Mouse (Mus musculus) inflammation-experienced regulatory T-cells, adult 6 months (primary cell): ENCODE measurements around the gene Zhx3. TPM values are rescaled to one million over a fixed set of nuclear protein-coding genes. Genes with fewer than 3 reads are reported as not detected.

Experiments used
- ATAC-seq: one replicate; pipeline ENCODE4 v1.8.0; 2017
- polyA plus RNA-seq, 3 experiments: library from polyadenylated mRNA; unstranded; fragments of 100-300 nt; shearing (Covaris generic); gene quantifications; one replicate each; pipeline ENCODE4 v1.2.1; 2017

The Zhx3 gene
- 10 to 100 TPM in 1 of 3 experiments, 1 to 10 TPM in 2; 4.8 to 10.6 (median 8.1) TPM for polyA plus RNA-seq

DNA sequence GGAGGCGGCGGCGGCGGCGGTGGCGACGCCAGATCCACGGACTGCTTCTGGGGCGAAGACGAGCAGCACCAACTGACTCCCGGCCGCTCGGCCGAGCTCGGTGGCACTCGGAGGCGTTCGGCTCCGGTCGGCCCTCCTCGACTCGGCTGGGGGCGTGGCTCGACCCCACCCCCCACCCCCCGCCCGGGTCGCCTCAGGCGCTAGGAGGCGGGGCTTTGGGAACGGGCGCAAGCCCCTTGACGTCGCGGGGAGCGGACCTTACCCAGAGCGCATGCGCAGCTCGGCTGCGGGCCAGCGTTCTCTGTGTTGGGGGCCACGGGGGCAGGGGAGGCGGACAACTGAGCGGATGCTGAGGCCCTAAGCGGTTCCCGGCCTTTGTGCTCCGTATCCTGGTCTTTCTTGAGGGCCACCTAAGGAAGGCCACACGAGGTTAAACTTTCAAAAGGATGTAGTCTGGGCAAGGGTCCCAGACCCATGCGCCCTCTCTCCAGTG is at the start of gene Zhx3:
Gene Zhx3, minus strand, starts transcription at position 109 of the 493 bp plus-strand sequence.
- ATAC-seq = peak; percentile 84

DNA sequence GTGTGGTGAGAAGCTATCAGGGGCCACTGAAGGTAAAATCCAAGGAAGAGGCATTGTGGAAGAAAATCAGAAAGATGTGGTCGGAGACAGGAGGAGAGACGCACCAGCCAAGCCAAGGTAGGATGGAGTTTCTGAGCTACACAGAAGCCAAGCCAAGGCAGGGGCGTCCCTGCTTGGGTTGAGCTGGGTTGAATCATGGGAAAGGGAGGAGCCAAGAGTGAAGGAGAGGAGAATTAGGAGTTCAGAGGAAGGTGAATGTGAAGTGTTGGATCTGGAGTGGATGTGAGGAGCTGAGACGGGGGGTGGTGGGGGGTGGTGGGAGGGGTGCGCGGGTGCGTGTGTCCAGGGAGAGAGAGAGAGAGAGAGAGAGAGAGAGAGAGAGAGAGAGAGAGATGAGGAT is 48.5 kb upstream of the Zhx3 start:
- ATAC-seq = no peak

DNA sequence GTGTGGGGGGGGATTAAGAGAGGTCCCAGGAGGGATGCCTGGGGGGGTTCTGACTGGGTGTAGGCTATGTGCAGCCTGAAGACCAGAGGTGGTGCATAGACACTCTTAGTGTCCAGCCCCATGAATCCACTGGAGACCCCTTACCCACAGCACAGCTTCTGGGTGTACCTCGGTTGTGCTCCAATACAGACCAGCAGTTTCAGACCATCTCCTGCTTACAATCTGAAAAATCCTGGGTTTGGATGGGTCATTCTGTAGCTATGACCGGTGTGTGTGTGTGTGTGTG is 46.1 kb upstream of the Zhx3 start:
- no peak for ATAC-seq

DNA sequence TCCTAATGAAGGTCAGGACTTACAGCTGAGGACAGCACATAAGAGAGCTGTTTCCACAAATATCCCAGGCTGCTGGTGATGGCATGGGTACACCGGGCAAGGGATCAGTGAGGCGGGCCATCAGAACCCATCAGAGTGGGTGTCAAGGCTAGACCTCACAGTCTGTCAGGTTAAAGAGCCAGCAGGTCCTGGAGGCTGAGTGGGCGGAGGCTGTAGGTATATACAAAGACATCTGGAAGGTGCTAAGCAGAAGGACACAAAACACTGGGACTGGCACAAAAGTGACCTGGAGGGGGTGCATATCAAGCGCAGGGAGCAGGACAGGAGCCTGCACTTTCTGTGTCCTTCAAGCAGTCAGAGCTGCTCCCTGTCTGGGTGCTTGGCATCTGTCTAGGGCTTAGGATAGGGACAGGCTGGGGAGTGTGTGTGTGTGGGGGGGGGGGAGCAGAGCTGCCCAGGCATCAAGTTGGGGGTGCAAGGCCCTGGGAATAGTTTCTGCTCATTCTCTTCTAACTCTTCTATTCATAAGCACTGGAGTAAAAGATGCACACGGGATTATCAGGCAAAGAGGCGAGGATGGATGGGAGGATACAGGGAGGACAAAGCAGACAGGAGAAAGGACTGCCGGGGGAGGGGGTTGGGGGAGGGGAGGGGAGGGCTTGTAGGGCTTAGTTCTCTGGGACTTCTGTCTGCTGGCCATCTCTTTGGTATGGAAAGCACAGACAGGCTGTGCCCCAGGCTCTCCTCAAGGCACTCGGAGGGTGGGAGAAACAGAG is 45.5 kb upstream of the Zhx3 start:
- no peak for ATAC-seq

DNA sequence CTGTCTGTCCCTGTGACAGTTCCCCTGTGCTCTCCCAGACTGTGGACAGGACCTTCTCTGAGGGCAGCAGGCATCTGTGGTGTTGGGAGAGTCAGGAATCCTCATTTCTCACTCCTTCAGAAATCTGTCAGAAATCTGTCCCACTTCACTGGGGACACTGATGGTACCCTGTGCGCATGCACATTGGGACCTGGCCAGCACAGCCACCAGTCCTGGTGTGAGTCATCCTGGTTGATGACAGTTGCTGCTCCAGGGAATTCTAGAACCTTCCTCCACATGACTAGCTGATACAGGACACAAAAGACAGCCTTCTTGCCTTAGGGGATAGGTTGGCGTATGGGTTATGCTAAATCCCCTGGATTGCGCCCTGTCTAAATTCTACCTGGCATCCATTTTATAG is 44.5 kb upstream of the Zhx3 start:
- ATAC-seq = no peak

DNA sequence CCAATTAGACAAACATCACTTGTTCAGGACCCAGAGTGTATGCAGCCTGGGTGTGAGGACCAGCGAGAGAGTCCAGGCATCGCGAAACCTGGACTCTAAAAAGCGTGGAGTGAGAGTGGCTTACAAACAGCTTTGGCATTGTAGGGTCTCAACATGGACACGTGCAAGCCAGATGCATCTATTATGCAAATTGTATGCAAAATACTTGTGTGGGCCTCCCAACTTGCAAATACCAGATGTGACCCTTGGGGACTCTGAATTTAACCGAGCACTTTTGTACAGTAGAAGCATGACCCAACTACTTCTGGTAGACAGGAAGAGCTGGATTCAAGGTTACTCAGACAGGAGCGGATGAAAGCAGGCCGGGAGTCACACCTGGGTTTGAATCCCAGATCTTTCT is 43.9 kb upstream of the Zhx3 start:
- no peak for ATAC-seq

DNA sequence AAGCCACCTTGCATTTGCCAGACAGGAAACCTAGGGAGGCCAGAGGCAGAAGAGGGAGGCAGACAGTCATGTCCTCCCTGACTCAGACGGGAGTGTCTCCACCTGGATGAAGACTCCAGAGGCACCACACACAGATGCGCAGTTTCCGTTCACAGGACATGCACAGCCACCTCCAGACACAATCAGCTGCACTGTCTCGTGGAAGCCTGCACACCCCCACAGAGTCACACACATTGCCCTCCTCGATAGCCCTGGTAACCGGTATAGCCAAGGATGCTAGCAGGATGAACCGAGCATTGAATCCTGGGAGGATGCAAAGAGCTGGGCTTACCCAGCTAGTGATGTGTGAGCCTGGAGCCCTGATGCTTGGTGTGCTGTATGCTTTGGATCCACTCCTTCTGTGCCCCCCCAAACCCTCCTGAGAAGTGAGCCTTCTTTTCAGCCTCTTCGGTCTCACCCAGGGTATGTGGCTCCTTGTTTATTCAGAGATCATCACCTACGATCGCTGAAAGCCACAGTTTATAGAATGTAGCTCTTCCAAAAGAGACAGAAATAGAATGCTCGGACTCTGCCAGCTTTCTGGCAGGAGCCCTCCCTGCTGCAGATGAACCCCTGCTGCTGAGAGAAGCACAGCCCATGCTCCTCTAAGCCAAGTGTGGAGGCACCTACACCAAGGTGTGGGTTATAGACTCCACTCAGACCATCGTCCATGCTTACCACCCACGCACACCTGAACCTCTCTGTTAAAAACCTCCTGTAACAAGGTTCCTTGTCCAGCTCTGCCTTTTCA is 43.2 kb upstream of the Zhx3 start:
- ATAC-seq = no peak

DNA sequence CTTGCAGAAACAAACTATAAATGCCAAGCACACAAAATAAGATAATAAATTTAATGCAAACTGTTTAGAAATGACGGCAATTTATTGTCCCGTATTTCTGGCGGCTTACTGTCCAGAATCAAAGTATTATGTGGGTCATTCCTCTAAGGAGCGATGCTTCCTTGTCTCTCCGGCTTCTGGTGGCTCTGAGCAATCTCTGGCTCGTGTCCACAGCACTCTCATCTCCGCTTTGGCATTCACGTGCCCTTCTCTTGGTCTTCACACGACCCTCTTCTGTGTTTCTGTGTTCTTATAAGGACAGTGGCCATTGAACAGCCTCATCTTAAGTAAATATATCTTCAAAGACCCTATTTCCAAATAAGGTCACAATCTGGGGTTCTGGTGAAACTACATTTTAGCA is 41.9 kb upstream of the Zhx3 start:
- ATAC-seq = no peak

DNA sequence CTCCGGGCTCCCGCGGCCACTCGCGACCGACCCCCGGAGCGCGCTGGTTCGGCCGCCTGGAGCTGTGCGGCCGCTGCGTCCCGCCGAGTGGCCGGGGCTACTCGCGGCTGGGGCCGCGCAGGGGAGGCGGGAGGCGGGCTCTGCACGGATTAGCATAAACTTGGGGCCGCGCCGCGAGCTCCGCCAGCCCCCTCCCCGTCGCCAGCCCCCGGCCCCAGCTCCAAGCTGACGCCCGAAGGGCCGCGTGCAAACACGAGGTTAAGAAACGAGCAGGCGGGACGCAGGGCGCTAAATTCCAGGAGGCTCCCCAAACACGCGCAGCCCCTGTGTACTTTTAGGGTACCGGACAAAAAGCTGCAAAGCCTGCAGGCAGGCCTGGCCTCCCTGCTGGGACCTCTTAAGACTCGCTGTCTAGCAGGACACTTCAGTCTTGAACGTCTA is 39.5 kb upstream of the Zhx3 start, which contains the start of gene Emilin3:
Gene Emilin3, minus strand, starts transcription at position 98 of the 441 bp plus-strand sequence.
- ATAC-seq = no peak

DNA sequence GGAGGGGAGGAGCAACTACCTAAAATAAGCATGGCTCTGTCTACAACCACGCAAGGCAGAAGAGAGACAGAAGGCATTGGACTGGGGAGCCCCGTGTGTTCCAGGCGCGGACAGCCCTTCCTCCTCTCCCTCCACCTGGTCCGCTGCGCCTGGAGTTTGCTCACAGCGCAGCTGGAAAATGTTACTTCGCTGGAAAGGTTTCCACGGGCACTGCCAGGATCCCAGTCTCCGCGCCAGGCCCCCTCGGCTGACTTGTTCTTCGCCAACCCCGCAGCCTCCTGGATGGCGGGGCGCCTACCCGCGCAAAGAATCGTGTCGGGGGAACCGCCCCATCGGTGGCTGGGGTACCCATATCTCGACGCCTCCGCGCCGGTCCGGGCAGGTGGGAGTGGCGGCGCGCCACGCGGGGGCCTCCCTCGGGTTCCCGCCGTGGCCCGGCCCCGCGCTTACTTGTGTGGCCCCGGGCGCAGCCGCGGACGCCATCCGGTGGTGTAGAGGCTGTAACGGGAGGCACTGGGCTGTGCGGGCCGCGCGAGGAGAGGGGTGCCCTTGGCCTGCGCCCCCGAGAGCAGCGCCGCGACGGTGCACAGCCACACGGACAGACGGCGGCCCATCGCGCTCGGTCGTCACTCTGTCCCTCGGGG is 38.9 kb upstream of the Zhx3 start:
- ATAC-seq = no peak

DNA sequence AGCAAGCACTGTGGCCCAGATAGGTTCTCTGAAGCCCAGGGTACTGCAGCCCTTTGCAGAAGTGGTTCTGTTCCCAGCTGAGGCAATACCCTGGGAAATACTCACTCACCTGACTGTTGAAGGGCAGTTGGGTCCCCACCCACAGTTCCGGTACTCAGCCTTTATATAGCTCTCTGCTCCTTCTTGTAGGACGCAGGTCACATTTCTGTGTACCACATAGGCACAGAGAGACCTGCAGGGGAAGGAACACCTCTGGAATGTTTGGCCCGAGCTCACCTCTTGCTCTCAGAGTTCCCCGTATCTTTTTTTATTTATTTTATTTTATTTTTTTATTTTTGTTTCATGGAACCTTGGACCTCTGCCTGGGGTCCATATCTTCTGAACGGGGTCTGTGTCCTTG is 37.8 kb upstream of the Zhx3 start:
- no peak for ATAC-seq

DNA sequence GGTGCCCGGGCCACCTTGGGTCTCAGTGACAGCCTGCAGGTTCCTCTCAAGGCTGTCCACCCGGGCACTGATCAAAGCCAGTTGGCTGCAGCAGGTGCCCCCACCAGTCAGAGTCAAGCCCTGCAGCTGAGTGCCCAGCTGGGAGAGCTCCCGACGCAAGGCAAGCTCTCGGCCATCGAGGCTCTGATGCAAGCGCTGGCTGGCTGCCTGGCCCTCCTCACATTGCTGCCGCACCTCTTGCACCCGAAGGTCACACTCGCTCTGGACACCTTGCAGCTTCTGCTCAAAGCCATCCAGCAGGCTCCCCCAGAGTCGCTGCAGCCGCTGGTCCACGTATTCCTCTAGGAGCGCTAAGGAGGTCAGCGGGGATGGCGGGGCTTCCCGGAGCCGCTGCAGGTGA is 35.8 kb upstream of the Zhx3 start:
- ATAC-seq = no peak

DNA sequence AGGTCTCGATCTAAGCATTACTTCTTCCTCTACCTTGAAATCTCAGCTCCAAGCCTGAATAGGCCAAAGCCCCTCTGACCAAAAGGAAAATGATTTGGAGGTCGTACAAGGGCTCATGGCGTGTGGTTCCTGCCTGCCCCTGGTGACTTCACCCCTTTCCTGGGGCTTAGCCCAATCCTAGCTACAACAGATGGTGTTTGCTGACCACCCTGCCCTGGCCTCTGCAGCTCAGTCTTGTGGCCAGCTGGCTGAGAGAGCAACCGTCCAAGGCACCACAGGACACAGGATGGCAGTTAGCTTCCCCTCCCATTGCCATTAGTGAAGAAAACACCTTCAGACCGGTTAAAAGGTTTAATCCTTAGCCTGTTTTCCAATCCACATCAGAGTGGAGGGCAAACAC is 33.3 kb upstream of the Zhx3 start:
- ATAC-seq = no peak

DNA sequence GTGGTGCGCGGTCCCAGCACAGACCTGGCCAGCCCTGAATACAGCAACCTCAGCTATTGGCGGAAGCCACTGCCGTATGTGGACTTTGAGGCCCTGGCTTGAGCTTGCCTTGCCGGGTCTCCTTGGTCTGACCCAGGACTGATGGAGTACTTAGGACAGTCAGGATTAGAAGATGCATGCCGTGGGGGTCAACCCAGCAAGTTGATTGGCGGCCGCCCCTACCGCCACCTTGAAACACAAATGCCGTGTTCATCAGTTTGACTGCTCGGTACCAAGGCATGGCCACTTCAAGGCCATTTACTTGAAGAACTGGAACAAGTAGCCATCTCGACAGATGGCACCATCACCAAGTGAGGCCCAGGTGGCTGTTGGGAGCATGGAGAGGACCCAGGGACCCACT is 32.5 kb upstream of the Zhx3 start:
- no peak for ATAC-seq

DNA sequence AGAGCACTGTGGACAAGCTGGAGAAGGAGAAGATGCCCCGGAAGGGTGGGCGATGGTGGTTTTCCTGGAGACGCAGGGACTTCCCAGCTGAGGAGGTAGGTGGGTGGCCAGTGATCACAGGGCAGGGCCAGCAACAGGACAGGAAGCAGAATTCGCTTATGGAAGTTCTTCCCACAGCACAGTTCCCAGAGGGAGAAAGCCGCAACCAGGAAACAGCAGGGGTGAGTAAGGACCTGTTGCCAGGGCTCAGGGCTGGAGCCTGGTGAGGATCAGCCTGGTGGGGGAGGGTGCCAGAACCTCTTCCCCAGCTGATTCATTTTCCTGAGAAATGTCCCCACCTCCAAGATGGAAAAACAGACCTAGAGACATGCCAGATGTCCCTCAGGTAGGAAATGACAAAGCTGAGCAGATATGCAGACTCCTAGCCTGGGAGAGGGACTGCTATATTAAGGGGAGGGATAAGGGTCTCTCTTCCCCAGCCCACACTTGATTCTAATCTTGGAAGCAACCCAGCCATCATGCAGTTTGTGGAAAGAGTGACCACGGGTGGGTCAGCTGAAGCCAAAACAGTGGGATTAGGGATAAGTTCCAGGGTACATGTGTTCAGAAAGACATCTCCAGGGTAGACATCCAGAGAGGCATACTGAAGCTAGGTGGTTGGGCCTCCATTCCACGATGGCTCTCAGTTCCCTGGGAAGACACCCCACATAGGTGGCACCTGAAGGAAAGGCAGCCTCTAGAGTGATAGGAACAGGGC is 29.0 kb upstream of the Zhx3 start:
- no peak for ATAC-seq

DNA sequence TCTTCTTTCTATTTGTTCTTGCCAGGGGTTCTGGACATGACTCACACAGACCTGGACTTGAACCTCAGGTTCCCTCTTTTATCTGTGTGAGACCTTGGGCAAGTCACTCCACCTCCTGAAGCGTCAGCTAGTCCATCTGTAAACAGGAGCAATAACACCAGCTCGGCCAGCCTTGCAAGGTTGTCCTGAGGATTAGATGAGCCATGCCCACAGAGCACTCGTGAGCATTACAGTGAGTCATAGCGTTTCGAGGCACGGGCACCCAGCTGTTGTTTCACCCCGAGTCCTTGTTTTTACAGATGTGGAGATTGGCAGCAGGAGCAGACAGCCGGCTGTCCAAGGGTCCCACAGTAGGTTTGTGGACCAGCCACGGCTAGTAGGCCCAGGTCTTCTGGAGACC is 18.9 kb upstream of the Zhx3 start:
- ATAC-seq = no peak

DNA sequence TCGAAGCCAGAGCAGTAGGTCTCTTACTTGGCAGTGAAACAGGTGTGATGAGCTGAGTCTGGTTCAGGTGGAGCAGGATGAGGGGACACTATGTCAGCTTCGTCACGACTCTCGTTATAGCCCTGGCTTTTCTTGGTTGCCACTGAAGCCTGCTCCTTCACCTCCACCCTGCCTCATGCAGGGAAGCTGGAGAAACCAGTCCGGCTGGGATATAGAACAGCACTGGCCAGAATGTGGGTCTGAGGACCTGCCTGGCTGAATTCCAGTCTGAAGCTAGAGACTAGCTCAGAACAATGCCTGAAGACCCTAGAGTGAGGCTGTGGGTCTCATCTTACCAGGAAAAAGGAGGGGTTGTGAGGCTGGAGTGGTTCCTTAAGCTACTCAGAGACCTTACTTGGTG is 18.2 kb upstream of the Zhx3 start:
- ATAC-seq = no peak

DNA sequence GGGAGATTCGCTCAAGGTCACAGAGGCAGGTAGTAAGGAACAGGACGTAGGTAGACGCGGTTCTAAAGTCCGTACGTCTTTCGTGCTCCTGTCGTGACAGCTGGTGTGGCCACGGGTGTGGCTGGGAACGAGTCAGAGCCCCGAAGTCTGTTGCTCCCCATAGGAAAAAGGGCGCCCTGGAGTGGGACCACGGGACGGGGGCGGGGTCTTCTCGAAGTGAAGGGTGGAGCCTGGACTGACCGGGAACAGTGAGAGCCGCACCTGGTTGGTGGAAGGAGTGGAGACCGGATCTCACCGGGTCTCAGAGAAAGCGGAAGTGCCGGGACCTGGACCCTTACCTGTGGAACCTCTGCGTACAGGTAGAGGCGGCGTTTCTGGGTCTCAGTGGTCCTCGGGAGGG is 15.1 kb upstream of the Zhx3 start:
- peak; percentile 45 for ATAC-seq

DNA sequence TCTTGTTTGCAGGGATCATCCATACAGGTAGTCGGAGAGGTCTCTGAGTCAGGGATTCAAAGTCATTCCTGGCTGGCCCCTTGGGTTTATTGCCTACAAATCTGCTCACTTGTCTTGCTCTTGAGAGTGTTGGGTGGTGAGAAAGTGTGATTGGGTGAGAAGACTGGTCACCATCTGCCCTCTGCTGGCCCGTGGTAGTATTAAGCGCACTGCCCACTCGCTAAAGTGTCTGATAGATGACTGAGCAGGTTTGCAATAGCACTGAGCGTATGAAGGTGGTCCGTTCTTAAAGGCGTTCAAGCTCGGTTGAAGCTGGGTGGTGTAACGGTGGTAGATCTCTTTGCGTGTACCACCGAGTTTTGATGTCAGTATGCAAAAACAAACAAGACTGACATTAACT is 14.5 kb upstream of the Zhx3 start:
- peak; percentile 93 for ATAC-seq

DNA sequence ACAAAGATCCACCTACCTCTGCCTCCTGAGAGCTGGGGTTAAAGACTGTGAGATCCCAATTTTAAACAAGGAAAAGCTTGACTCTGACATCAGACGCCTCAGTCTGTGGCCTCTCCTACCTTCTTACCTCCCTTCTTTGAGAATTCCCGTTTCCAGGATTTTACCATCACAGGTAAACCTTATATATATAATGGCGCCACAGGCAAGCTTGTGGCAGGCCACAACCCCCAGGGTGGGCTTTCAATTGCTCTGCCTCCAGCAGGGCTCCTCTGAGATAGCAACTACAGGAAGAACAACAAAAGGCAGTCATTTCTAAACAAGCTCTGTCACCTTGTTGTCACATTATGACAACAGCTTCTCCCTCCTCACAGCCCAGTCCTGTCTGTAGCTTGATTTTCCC is 13.4 kb upstream of the Zhx3 start:
- ATAC-seq = no peak

DNA sequence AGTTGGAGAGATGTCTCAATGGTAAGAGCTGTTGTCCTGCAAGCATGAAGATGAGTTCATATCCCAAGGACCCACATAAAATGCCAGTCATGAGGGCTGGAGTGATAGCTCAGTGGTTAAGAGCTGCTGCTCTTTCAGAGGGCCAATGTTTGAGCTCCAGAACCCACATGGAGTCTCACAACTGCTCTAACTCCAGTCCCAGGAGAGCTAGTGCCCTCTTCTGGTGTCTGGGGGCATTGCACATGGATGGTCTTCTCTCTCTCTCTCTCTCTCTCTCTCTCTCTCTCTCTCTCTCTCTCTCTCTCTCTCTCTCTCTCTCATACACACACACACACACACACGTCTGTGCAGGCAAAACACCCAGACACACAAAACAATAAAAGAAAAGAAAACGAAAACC is 12.0 kb upstream of the Zhx3 start:
- no peak for ATAC-seq

DNA sequence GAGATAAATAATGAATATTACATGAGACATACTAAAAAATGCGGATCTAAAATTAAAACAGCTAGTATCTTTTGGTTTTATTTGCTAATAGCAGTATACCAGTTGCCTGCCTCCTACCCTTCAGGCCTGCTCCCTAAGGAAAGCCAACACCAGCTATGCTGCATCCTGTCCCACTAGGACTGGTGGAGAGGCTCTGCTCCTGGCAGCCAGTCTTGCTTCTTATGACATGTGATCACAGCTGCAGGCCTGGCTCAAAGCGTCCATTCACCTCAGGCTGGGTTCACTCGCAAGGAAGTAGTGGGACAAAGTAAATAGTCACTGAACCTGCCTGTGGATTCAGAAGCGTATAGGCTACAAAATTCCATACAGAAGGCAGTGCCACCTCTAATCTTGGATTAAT is 11.1 kb upstream of the Zhx3 start:
- no peak for ATAC-seq

DNA sequence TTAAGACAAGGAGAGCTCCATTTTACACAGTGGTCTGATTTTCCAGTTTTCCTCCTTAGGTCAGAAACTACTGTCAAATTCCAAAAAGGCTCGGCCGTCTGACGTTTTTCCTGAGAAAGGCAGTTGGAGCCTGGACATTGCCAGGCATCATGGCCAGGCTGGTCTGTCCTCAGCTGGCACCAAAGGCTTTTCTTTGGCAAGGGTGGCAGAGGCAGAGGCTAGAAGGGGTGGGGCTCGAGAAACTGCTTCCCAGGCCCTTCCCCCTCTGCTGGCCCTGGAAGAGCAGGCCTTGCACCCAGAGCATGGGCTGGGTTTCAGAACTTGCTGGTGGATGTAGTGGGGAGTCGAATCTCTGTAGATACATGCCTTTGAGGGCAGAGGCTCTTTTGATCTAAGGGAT is 9.6 kb upstream of the Zhx3 start:
- ATAC-seq = no peak
